Mouse (Mus musculus) left cerebral cortex, postnatal 14 days (tissue): ENCODE data around the gene Greb1. TPM values are rescaled to one million over a fixed set of nuclear protein-coding genes. Genes with fewer than 3 reads are reported as not detected.
A peak's percentile ranks its signal among the peaks of the same experiment; 100 is the strongest.

ENCODE experiments used
- DNase-seq, 2 experiments: peaks; one replicate each; pipeline ENCODE4 v3.0.0; 2021 to 2022; ENCODE audit warnings: low spot score in 2 of 2, mixed read lengths in 1 of 2
- intact Hi-C: fragments of 180-260 bp; cut with DNase I; formaldehyde crosslinking; loops from one replicate; pipeline ENCODE4 v1.15.1; 2025
- total RNA-seq, 2 experiments: library from RNA; stranded (reverse); gene quantifications; 2 replicates each; pipeline ENCODE4 v1.2.3; 2021

The Greb1 gene
- total RNA-seq, 2 experiments from 2014 or later = 0.57 to 0.75 TPM

DNA sequence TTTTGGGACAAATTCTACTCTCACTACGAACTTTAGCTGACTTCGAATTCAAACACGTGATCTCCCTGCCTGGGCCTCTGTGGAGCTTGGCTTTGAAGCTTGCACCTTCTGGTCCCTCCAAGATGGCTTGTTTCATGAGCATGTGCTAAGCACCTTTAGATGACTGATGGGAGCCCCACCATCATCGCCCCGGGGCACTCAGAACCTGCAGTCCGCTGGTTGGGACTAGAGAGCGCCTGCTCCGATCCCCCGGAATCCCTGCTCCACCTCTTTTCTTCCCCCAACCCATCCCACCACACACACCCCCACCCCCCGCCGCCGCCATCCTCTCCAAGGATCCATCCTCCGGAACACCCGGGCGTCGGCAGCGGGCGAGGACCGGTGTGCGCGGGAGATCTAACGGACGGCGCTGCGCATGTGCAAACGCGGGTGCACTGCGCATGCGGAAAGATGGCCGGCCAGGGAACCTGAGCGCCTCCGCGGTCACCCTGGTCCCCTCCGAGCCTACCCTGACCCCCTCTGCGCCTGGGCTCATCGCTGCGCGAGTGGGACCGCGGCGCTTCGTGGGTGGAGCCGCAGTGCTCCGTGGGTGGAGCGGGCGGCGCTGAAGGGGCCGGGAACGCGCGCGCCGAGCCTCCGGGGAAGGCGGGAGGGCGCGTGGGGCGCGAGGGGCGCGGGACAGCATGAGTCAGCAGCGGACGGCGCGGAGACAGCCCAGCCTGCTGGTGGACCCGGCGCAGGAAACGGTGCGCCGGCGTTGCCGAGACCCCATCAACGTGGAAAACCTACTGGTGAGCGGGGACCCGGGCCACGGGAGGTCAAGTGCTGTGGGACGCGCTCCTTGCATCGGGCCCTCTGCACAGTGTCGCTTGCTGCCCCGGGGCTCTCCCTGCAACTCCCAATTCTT lies 10.1 kb upstream of the Greb1 start, which contains the start of gene E2f6:
TSS of gene E2f6 (plus strand) at position 439 of the 907 bp plus-strand sequence.
- peak; percentile 69 to 81 for DNase-seq
- intact Hi-C loops = loop anchor here (5.0 kb wide), 1 partner anchor 447 kb away; no protein-coding TSS in a partner anchor

DNA sequence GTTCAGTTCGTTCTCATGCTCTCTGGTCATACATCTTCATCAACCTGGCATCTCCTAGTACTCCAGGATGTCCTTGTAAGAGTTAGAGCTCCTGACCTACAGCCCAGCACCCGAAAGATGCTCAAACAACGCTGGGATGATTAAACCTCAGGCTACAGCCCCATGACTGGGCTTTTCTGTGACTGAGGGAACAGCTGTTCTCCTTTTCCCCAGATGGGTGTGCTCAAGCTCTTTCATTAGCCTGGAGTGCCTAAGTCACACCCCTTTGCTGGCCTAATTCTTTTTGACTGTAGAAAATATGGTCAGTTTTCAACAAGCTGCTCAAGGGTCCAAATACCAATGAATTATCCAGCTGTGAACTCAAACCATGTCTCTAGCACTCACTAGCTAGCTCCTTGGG lies 7.4 kb upstream of the Greb1 start:
- intact Hi-C loops = loop anchor here (5.0 kb wide), 1 partner anchor 204 kb away; the partner anchor contains the start of gene 2410004P03Rik
- DNase-seq = peak; percentile 38 to 55

- intact Hi-C loops = loop anchor here (1.0 to 5.0 kb wide), 3 partner anchors 87 to 237 kb away; partner anchors contain the start of gene 2410004P03Rik
- DNase-seq = peak; percentile 91 to 92
These were observed 4.8 kb upstream of the Greb1 start for GRCm38 (mm10) chr12:16805511-16805910.

GRCm38 (mm10) chr12:16803956-16804430 lies 3.3 kb upstream of the Greb1 start:
- intact Hi-C loops = loop anchor here (2.0 kb wide), 1 partner anchor 235 kb away; no protein-coding TSS in a partner anchor
- DNase-seq = no peak

DNA sequence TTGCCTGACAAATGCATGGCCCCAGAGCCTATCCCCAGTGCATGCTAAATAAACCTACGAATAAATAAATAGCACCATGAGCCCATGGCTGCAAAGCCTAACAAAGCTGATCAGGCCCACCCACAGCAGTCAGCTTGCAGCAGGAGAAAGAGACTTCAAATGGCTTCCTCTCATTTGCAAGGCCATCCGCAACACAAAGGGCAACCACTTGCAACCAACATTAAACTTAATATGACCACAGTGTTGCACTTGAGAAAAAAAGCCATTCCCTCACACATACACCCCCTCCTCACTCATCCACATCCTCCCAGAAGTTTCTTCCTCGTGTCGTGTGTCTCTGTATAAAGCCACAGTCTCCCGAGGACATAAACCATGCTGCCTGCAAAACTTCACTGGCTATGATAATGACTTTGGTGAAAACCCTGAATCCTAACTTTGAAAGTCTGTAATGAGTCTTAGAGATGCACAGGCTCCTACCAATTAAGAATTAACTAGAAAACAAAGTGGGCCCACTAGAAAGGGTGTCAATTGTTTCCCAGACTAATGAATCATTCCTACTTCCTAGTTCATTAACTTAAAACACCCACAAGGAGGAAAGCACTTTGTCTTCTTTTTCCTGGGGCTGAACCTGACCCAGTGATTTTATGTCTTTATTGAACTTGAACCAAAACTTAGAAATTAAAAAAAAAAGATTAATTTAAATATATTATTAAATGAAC lies 2.7 kb upstream of the Greb1 start:
- no peak for DNase-seq
- intact Hi-C loops = no loop called here

GRCm38 (mm10) chr12:16800959-16801315 lies 251 bp upstream of the Greb1 start:
- intact Hi-C loops = no loop called here
- DNase-seq = no peak

- no peak for DNase-seq
- intact Hi-C loops = no loop called here
These were observed 793 bp downstream of the Greb1 start for GRCm38 (mm10) chr12:16799928-16800258.

- DNase-seq = no peak
- intact Hi-C loops = no loop called here
These were observed 1.8 kb downstream of the Greb1 start for GRCm38 (mm10) chr12:16798894-16799293.

DNA sequence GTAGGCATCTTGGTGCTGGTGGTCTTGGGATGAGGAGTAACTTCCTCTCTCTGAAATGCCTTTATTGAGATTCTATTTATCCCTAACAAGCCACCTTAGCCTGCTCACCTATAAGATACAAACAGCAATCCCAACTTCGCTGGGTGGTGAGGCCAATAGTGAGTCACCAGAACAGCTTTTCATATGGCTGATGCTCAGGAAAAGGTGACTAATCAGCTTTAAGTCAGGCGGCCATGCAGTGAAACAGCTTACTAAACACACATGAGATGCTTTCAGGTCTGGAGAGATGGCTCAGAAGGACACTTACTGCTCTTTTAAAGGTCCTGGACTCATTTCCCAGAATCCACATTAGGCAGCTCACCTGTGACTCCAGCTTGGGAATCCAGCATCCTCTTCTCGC lies 4.9 kb downstream of the Greb1 start:
- intact Hi-C loops = no loop called here
- no peak for DNase-seq

DNA sequence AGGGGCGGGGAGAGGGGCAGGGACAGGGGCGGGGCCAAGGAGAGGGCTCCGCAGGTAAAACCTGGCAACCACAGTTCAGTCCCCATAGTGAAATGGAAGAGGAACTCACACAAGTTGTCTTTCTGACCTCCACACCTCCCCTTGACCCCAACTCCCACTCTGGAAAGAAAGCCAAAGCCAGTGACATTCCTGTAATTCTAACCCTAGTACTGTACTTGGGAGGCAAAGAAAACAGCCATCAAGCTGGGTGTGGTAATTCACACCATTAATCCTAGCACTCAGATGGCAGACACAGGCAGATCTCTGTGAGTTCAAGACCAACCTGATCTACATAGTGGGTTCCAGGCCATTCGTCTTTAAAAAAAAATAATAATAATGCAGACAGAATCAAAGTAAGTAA lies 7.3 kb downstream of the Greb1 start:
- DNase-seq = no peak
- intact Hi-C loops = no loop called here

DNA sequence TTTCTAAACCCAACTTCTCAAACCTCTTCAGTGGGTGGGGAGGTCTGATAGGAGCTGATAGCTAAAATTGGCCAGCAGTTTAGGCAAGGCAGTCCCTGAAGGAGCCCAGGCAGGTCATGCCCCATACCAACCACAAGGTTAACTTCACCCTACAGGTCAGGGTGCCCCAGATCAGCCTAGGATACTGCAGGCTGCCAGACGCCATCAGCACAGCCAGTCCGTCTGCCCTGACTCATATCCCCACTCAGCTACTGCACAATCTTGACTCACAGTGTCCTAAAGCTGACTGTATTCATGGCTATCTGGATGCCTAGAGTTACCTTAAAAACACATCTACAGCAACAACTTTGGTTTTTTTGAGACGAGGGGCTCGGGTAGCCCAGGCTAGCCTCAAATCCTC lies 10.2 kb downstream of the Greb1 start:
- intact Hi-C loops = no loop called here
- no peak for DNase-seq

DNA sequence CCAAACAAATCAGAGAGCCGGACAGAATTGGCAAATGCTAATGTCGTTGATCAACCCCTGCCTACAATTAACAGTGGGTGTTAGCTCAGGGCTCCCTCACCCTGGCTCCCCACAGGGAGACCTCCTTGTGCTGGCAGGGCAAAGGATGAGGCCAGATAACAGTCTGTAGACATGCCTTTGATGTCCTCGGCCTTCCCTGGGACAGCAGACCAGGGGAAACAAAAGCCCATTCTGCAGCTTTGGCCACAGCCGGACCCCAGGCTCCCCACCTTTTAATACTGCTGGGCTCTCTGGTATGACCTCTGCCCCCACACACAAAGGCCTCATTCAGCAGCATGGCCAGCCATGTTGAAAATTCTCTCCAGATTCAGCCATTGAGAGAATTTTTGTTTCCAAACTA lies 10.9 kb downstream of the Greb1 start:
- DNase-seq = no peak
- intact Hi-C loops = no loop called here

DNA sequence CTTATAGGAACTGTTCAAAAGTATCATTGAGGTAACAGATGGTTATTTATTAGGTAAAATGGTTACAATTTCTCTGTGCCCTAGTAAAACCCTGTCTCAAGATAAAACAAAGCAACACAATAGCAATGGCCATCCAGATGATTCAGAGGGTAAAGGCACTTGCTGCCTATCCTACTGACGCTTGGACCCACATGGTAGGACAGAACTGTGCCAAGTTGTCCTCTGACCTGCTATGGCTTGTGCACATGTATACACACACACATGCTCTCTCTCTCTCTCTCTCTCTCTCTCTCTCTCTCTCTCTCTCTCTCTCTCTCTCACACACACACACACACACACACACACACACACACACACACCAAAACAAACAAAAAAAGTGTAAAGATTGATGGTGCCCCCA lies 11.5 kb downstream of the Greb1 start:
- intact Hi-C loops = no loop called here
- DNase-seq = no peak

DNA sequence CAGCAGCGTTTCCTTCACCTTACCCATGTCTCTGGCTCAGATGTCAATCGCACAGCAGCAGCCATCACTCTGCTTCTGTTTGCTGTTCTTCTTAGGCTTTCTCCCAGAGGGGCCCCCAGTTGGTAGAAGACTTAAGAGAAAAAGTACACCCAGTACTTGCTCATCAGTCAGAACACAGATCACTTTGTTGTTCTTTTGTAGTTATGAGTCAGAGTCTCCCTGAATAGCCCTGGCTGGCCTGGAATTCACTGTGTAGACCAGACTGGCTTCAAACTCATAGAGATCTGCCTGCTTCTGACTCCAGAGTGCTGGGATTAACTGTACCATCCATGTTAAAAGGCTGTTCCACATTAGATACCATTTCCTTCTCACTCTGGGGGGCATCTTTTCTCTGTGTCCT lies 12.1 kb downstream of the Greb1 start:
- DNase-seq = no peak
- intact Hi-C loops = no loop called here

- no peak for DNase-seq
These were observed 19.5 kb downstream of the Greb1 start for GRCm38 (mm10) chr12:16781034-16781746.

DNA sequence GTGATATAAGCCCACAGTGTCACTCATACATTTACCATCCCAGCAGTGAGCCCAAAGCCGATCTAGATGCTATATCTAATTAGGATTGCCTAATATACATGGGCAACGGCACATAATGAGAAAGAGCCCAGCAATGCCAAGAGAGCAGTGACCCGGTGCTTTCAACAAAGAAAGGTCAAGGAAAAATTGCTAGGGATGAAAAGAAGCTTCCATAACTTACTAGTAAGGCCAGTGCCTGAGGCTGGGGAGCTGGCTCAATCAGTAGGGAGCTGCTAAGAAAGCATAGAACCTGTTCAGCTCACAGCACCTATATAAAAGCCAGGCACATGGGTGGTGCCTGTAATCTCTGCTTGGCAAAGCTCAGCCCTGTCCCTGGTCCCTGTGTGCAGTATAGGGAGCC lies 20.4 kb downstream of the Greb1 start:
- no peak for DNase-seq
- intact Hi-C loops = no loop called here

More at GRCm38 (mm10) chr12:16781034-16781746, 19.5 kb downstream of the Greb1 start:
- intact Hi-C loops = no loop called here

DNA sequence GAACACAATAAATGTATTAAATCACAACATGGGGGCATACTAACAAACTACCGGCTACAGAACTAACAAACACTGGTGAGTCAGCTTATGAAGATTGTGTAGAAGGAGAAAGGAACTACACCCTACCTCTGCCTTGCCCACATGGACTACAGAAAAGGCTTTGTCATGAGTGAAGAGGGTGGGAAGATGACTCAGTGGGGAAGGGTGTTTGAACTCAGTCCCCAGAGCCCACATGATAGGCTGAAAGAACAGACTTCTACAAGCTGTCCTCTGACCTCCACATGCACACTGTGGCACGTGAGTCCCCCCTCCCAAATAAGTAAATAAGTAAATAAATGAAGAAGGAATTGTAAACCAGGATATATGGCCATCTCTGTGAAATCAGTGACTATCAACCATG lies 21.5 kb downstream of the Greb1 start:
- intact Hi-C loops = no loop called here
- no peak for DNase-seq

GRCm38 (mm10) chr12:16778523-16778922 lies 22.2 kb downstream of the Greb1 start:
- no peak for DNase-seq
- intact Hi-C loops = no loop called here

DNA sequence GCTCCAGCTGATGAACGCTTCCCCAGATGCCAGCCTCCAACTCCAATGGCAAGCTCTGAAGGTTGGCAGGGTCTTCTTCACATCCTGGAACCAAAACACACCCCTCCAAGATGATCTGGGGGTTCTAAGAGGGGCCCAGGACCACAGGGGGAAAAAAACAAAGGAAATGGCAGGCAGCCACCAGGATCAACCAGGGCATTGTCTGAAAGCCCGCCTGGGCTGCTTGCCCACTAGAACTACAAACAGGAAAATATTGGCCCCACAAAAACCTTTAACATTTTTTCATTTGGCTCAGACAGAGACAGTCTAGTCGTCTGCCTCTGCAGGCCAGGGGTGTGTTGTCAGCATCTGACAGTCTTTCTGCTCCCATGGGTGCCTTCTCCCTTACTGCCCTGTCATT lies 25.3 kb downstream of the Greb1 start:
- intact Hi-C loops = no loop called here

GRCm38 (mm10) chr12:16774605-16775004 lies 26.1 kb downstream of the Greb1 start:
- no peak for DNase-seq
- intact Hi-C loops = no loop called here

More for the DNA sequence above, 25.3 kb downstream of the Greb1 start:
- DNase-seq = no peak
